Mouse (Mus musculus): ENCODE measurements at regions not wholly inside any gene's neighbourhood (a gene's known extent, or its start where the extent isn't known, plus 50 kb on each side); places are given as distances from the start of the nearest gene placed in this dataset.

GRCm38 (mm10) chr10:17423584-17424278 lies 299.3 kb upstream of the Cited2 start:
- TF ChIP-seq CTCF (IDR thresholded peaks at IDR 0.05; ENCODE audit: low read depth): no peak
- TF ChIP-seq EP300 (IDR thresholded peaks at IDR 0.05; ENCODE audit: low read depth): no peak

All from liver, postnatal 0 days (tissue).